Mouse (Mus musculus) spleen, postnatal 4 days (tissue): ENCODE results near the gene Tmem163.

Experiments
- DNase-seq, 2 experiments: peaks; one replicate each; pipeline ENCODE4 v3.0.0; 2022; ENCODE audit warnings: low spot score in 2 of 2

The Tmem163 gene

GRCm38 (mm10) chr1:127651564-127651963 is 27.8 kb downstream of the Tmem163 start:
- DNase-seq: no peak

- no peak for DNase-seq
Observed at GRCm38 (mm10) chr1:127642976-127643769, 36.2 kb downstream of the Tmem163 start.

DNA sequence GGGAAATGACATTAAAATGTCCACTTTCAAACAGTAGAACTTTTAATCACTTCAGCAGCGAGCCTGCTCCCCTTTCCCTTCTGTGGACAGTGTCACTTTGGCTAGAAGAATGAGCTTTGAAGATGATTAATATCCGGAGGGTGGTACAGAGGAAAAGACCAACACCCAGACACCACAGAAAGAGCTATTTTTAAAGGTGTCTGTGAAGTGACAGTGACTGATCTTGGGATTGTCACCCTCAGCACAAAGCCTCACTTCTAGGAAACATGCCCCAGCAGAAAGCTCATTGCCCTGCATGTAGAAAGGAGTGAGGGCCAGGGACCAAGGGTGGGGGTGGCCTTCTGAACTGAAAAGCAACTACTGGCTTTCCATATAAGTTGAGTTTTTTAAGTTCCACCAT is 41.4 kb downstream of the Tmem163 start:
- DNase-seq: no peak

- DNase-seq: no peak
Observed at GRCm38 (mm10) chr1:127627151-127627550, 52.2 kb downstream of the Tmem163 start.

DNA sequence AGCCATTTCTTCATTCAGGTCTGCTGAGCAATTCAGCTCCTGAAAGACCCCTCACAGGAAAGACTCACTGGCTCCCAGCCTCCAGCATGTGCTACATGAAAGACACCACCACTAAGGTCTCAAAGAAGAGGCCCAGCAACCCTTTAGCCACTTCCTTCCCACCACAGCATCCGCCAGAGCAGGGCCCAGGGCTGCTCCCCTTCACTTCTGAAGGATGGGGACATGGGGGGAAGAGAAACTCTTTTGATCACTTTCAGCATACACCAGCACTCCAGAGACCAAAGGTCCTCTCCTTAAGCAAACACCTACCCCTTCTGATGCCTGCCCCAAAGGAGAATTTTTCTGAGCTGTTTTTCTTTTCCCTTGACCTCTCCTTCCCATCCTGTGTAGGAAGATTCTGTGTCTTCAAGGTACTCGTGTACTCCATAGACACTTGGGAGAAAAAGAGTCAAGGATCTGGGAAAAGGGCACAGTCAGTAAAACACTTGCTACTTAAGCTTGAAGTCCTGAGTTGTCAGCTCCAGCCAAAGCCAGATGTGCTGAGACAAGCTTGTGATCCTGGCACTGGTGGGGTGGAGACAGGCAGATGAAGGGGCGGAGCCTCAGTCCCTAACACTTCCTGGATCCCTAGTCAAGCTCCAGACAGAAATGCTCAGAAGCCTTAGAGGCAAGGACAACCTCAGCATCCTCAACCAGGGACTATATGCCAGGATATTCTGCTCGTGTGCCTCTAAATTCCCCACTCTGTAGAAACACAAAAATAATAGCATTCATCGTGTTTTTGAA is 53.6 kb downstream of the Tmem163 start:
- DNase-seq: peak; percentile 25 to 65

GRCm38 (mm10) chr1:127622349-127622748 is 57.0 kb downstream of the Tmem163 start:
- no peak for DNase-seq

DNA sequence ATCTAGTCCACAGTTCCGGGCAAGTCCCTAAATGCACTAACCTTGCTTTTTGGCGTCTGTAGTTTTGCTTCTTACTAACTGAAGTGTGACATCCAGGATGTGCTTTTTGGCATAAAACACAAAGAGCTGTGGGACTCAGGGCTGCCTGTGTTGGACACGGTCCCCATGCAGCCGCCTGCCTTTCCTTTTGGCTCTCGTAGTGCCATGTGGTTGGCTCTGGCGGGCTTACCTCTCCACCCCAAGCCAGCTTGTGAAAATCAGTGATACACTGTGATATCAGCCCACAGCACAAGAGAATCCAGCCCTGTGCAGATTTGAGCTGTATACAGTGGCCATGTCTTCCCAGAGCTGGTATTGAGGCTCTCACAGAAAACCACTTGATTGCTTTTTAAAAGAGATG is 60.3 kb downstream of the Tmem163 start:
- no peak for DNase-seq

- DNase-seq: no peak
Observed at GRCm38 (mm10) chr1:127610378-127610777, 69.0 kb downstream of the Tmem163 start.

GRCm38 (mm10) chr1:127609814-127610213 is 69.5 kb downstream of the Tmem163 start:
- no peak for DNase-seq

DNA sequence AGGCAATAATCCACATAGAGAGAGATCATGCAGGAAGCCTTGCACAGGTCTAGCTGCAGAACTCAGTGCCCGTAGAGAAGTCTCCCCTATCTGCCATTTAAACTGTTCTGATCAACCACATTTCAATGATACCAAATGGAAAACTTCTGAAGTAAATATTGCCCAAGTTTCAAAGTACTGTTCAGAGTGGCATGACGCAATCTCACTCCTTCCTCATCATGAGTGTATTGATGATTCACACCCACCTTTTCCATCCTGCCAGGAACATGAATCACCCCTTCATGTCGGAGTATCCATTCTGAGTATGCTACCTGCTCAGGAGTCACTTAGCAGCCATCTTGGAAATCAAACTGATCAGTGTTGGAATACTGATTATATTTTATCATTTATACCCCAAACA is 71.0 kb downstream of the Tmem163 start:
- DNase-seq: no peak

DNA sequence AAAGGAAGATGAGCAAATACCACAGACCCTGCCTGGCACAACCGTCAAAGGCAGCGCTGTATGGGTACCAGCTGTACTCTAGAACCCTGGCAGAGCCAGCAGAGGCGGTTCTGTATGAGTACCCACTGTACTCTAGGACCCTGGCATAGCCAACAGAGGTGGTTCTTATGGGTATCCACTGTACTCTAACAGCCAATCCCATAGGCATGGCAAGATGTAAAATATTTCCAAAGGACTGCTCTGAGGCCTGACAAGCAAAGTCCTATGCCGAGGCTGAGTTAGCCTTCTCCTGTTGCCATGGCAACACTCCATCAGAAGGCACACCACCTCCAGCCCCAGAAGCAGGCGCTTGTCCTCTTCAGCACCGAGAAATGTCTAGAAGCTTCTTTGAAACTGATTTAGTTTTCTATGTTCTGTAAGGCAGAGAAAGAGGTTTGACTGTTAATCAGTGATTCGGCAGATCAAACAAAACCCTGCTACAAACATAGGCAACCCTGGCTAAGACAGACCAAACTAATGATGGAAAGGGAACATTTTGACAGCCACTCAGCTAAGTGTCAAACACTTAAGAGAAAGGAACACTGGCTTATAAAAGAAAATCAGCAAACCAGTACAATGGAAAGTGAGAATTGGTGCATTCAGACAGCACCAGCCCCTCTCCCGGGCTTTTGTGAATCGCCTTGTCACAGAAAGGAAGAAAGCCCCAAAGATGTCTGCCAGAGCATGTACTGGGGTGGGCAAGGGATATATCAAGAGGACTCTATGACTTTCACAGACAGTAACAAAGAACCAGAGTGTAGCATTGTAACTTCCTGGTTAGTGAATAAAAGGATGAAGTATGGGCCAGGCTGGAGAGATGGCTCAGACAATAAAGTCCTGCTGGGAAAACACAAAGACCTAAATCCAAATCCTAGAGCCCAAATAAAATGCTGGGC is 75.4 kb downstream of the Tmem163 start:
- no peak for DNase-seq

- no peak for DNase-seq
Observed at GRCm38 (mm10) chr1:127596143-127596542, 83.2 kb downstream of the Tmem163 start.

DNA sequence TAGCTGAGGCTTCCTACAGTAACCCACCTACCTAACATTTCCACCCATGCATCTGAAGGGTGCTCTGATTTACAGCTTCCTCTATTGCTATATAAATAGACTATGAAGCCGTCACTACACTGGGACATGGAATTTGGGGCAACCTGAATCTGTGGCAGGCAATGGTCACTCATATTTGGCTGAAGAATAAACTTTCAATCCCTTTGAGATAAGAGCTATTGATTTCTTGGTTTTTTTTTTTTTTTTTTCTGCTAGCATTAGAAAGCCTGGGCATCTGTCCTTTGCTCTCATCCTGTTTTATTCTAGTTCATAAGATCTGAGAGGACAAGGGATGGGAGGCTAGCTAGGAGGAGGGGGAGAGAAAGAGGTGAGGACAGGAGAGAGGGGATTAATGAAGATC is 83.6 kb downstream of the Tmem163 start:
- DNase-seq: no peak

DNA sequence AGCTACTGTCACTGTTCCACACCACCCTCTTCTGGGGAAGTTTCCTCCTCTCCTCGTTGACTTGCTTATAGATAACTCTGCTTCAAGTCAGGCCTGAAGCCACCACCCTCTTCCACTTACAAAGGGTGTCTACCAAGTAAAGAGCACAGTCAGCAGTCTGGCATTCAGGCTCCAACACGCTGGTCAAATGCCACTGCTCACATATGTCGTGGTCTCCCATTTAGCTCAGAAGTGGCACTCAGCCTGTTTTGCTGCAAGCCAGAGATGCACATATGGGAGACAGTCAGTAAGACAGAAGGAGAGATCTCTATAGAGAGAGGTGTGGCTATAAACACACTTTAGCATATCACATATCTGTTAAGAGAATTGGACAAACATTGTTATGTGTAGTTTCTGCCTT is 89.8 kb downstream of the Tmem163 start:
- DNase-seq: no peak

GRCm38 (mm10) chr1:127587071-127587470 is 92.3 kb downstream of the Tmem163 start:
- DNase-seq: no peak

DNA sequence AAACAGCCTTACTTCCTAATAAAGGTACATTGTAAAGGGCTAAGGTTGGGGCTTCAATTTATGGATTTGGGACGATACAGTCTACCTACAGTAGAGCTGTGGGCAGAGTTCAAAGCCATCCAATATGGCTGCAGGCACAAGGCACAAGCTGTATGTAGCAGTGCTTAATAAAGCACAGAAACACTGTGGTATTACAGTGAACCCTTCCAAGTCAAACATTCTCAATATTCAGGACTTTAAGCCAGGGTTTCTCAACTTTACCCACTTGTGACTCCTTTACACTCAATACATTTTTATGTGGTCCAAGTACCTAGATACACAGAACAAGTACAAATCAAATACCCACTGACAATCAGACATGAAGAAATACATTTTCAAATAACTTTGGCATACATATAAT is 93.2 kb downstream of the Tmem163 start:
- no peak for DNase-seq

DNA sequence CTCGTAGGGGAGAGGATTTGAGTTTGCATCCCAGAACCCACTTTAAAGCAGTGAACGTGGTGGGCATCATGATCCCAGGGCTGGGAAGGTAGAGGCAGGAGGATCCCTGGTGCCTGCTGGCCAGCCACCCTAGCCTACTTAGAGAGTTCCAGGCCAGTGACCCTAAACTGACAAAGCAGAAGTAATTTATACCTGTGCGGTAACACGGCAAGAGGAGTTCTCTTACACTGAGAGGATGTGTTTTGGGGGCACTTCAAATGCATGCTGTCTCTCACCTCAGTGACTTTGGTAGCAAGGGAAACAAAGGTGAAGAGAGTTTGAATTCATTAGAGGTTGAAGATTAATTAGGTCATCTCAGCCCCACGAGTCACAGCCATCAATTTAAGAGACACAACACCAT is 101.4 kb downstream of the Tmem163 start:
- no peak for DNase-seq

DNA sequence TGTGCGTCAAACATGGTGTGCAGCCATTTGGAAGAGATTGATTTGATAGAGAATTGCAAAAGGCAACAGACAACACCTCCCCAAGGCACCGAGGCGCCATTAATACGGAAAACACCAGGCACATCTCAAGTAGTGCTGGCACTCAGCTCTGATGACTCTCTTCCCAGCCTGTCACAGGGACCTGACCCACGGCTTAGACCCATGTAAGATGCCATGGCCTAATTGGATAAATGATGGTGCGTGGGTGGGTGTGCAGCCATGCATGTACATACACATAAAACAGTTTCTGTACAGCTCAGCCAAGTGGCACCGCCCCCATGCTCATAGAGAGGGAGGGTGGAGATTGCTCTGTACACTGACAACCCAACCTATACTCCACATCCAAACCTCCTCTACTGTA is 102.3 kb downstream of the Tmem163 start:
- no peak for DNase-seq

DNA sequence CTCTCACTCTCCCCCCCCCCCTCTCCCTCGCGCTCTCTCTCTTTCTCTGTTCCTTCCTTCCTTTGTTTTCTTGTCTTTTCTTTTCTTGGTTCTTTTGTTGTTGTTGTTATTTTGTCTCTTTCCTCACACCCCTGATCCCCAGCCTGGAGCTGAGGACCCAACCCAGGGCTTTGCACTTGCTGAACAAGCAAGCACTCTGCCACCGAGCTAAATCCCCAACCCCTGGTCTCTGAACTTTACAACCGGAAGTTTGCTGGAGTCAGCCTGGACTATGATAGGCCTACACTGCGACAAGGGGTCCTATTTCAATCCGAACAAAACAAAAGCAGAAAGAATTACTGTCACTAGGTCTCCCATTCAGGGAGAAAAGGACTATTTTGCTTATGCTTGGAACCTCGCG is 102.8 kb downstream of the Tmem163 start:
- no peak for DNase-seq

DNA sequence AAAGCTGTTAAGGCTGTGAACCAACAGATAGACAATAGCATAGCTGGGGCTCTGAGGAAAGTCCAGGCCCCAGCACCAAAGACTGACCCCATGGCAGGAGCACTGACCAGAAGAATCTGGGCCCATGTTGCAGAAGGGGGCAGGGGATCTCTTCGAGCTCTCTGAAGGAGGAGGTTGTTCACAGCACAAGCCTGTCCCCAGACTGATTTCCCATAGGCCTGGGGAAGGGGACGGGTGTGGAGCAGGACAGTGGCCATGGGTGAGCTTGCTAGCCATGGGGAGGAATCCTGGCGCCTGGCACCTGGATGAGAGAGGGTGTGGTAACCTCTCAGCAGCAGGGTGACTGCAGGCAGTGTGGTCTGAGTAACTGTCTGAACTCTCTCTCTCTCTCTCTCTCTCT is 103.2 kb downstream of the Tmem163 start:
- DNase-seq: no peak

- no peak for DNase-seq
Observed at GRCm38 (mm10) chr1:127575692-127576091, 103.7 kb downstream of the Tmem163 start.

DNA sequence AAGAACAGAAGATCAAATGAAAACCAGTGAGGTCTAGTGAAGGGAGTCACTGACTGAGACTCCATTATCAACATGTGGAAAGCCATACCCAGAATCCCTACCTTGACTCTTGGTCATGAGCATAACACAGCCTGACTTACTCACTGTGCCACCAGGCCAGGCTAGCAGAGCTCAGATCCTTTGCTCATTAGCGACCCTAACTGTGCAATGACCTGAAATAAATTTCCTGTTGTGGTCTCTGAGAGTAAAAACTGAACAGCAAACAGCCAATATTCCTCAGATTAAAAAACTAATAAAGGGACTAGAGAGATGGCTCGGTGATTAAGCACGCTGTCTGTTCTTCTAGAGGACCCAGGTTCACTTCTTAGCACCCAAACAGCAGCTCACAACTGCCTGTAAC is 106.2 kb downstream of the Tmem163 start:
- no peak for DNase-seq
